Mouse (Mus musculus) embryonic facial prominence, embryonic 14.5 days (tissue): Measurements from ENCODE around the gene Ermard. TPM values are rescaled to one million over a fixed set of nuclear protein-coding genes. Genes with fewer than 3 reads are reported as not detected.
A peak's percentile ranks its signal among the peaks of the same experiment; 100 is the strongest.

Experiments used
- ATAC-seq: fragments of 200-750 bp; cut with Nextera tagmentation; 2 replicates; pipeline ENCODE4 v1.8.0; 2017; ENCODE audit warnings: low read depth, moderate number of reproducible peaks, moderate TSS enrichment
- DNase-seq: peaks from one replicate; pipeline ENCODE4 v3.0.0-alpha.2; 2015; ENCODE audit warnings: low spot score
- H3K27ac ChIP-seq: fragments of 300-500 bp; sonication (generic); replicated peaks from 2 replicates; pipeline ENCODE4 v1.5.1; 2014; ENCODE audit warnings: low read depth, mild to moderate bottlenecking, low read length, moderate library complexity
- H3K27me3 ChIP-seq: fragments of 300-500 bp; sonication (generic); replicated peaks from 2 replicates; pipeline ENCODE4 v1.6.1; 2014; ENCODE audit warnings: low read length; ENCODE audit not compliant: control insufficient read depth, insufficient read depth
- H3K36me3 ChIP-seq: fragments of 300-500 bp; sonication (generic); 2 replicates; pipeline ENCODE4 v1.6.1; 2014; ENCODE audit warnings: low read length, mixed read lengths; ENCODE audit not compliant: control insufficient read depth, insufficient read depth
- H3K4me1 ChIP-seq: fragments of 300-500 bp; sonication (generic); 2 replicates; pipeline ENCODE4 v1.6.1; 2014; ENCODE audit warnings: antibody characterized with exemption, low read length; ENCODE audit not compliant: control insufficient read depth, insufficient read depth
- H3K4me2 ChIP-seq: fragments of 300-500 bp; sonication (generic); 2 replicates; pipeline ENCODE4 v1.6.1; 2014; ENCODE audit warnings: low read depth, mild to moderate bottlenecking, low read length, moderate library complexity, mixed read lengths
- H3K4me3 ChIP-seq: fragments of 300-500 bp; sonication (generic); 2 replicates; pipeline ENCODE4 v1.5.1; 2014; ENCODE audit warnings: low read depth, mild to moderate bottlenecking, low read length
- H3K9ac ChIP-seq: fragments of 300-500 bp; sonication (generic); 2 replicates; pipeline ENCODE4 v1.6.1; 2014; ENCODE audit warnings: low read depth, mild to moderate bottlenecking, low read length, moderate library complexity, mixed read lengths
- H3K9me3 ChIP-seq: fragments of 300-500 bp; sonication (generic); 2 replicates; pipeline ENCODE4 v1.6.1; 2016; ENCODE audit warnings: low read length; ENCODE audit not compliant: control insufficient read depth
- WGBS: fragments of 180-500 bp; shearing (Covaris S2); extraction: QIAGEN DNeasy Blood & Tissue Kit; methylation state at CpG from one replicate; pipeline ENCODE4 v1.1.7; 2014; 5-methylcytosine and 5-hydroxymethylcytosine counted together
- polyA plus RNA-seq: library from polyadenylated mRNA; unstranded; fragments of >200 nt; fragmentation: Nextera tagmentation; extraction: Ambion mirVana; gene quantifications from 2 replicates; pipeline ENCODE4 v1.2.1, GENCODE M21; 2014

The Ermard gene
- polyA plus RNA-seq, 1 experiment from 2014 or later: 49.7 TPM

- DNase-seq (no peak), ATAC-seq (no peak)
- Histone ChIP-seq H3K36me3 (0 out of 2 replicates have a peak, but pooled peaks cover 6% of the 10 kb centered on the region), H3K9ac (no peak overlapping the region), H3K9me3 (no peaks in the 10 kb centered on the region), H3K4me2 (no peak overlapping the region), H3K27ac (no peak overlapping the region), H3K4me1 (0 out of 2 replicates have a peak, but pooled peaks cover 4% of the 10 kb centered on the region), H3K27me3 (no peaks in the 10 kb centered on the region), H3K4me3 (no peak overlapping the region)
- 48% methylated on average over 8 of the region's 8 CpGs for WGBS
Measured at GRCm38 (mm10) chr17:15068040-15068792, 27.2 kb downstream of the Ermard start.

- H3K27ac ChIP-seq: no peak overlapping the region
- H3K4me2 ChIP-seq: no peak overlapping the region
- H3K27me3 ChIP-seq: no peaks in the 10 kb centered on the region
- H3K36me3 ChIP-seq: no peaks in the 10 kb centered on the region
- no peak overlapping the region for H3K9ac ChIP-seq
- no peaks in the 10 kb centered on the region for H3K9me3 ChIP-seq
- no peak overlapping the region for H3K4me3 ChIP-seq
- ATAC-seq (no peak), DNase-seq (no peak)
- H3K4me1 ChIP-seq: 0 out of 2 replicates have a peak, but pooled peaks cover 4% of the 10 kb centered on the region
- 62% methylated on average over 2 of the region's 2 CpGs for WGBS
Measured at GRCm38 (mm10) chr17:15069124-15069523, 28.1 kb downstream of the Ermard start.

- no peaks in the 10 kb centered on the region for H3K9me3 ChIP-seq
- no peak overlapping the region for H3K27ac ChIP-seq
- DNase-seq: no peak
- 88% methylated on average over 2 of the region's 2 CpGs for WGBS
- no peak for ATAC-seq
- H3K9ac ChIP-seq: no peak overlapping the region
- no peaks in the 10 kb centered on the region for H3K27me3 ChIP-seq
- no peaks in the 10 kb centered on the region for H3K36me3 ChIP-seq
- no peaks in the 10 kb centered on the region for H3K4me1 ChIP-seq
- no peak overlapping the region for H3K4me2 ChIP-seq
- no peak overlapping the region for H3K4me3 ChIP-seq
Measured at GRCm38 (mm10) chr17:15072211-15072610, 31.2 kb downstream of the Ermard start.

GRCm38 (mm10) chr17:15075033-15075432 is 34.0 kb downstream of the Ermard start:
- Histone ChIP-seq H3K36me3 (no peaks in the 10 kb centered on the region), H3K9ac (no peak overlapping the region), H3K9me3 (no peaks in the 10 kb centered on the region), H3K4me3 (no peak overlapping the region), H3K4me2 (no peak overlapping the region), H3K4me1 (no peaks in the 10 kb centered on the region), H3K27me3 (no peaks in the 10 kb centered on the region), H3K27ac (no peak overlapping the region)
- DNase-seq: no peak
- 70% methylated on average over 8 of the region's 8 CpGs for WGBS
- ATAC-seq: no peak

- Histone ChIP-seq H3K36me3 (no peaks in the 10 kb centered on the region), H3K27me3 (no peaks in the 10 kb centered on the region), H3K4me3 (no peak overlapping the region), H3K9ac (no peak overlapping the region), H3K4me1 (no peaks in the 10 kb centered on the region), H3K4me2 (no peak overlapping the region), H3K9me3 (no peaks in the 10 kb centered on the region), H3K27ac (no peak overlapping the region)
- WGBS: 43% methylated on average over 2 of the region's 2 CpGs
- no peak for ATAC-seq
- no peak for DNase-seq
Measured at GRCm38 (mm10) chr17:15077536-15077935, 36.5 kb downstream of the Ermard start.

- Histone ChIP-seq H3K4me2 (no peak overlapping the region), H3K4me1 (peaks cover 11% of the 10 kb centered on the region), H3K9ac (no peak overlapping the region), H3K27me3 (no peaks in the 10 kb centered on the region), H3K27ac (no peak overlapping the region), H3K36me3 (no peaks in the 10 kb centered on the region), H3K4me3 (no peak overlapping the region), H3K9me3 (no peaks in the 10 kb centered on the region)
- 65% methylated on average over 13 of the region's 13 CpGs for whole genome bisulfite sequencing
- ATAC-seq: no peak
- no peak for DNase-seq
Measured at GRCm38 (mm10) chr17:15084226-15084848, 43.3 kb downstream of the Ermard start.

GRCm38 (mm10) chr17:15085006-15085405 is 44.0 kb downstream of the Ermard start:
- 73% methylated on average over 2 of the region's 2 CpGs for WGBS
- DNase-seq (no peak), ATAC-seq (no peak)
- no peak overlapping the region for H3K27ac ChIP-seq
- no peak overlapping the region for H3K4me2 ChIP-seq
- H3K4me3 ChIP-seq: no peak overlapping the region
- no peaks in the 10 kb centered on the region for H3K36me3 ChIP-seq
- no peaks in the 10 kb centered on the region for H3K9me3 ChIP-seq
- H3K4me1 ChIP-seq: peaks cover 11% of the 10 kb centered on the region
- H3K27me3 ChIP-seq: no peaks in the 10 kb centered on the region
- H3K9ac ChIP-seq: no peak overlapping the region

GRCm38 (mm10) chr17:15088166-15088565 is 47.2 kb downstream of the Ermard start:
- Histone ChIP-seq H3K27ac (0 out of 2 replicates have a peak overlapping the region, but pooled peaks have one; percentile 21), H3K4me2 (no peak overlapping the region), H3K9me3 (no peaks in the 10 kb centered on the region), H3K27me3 (no peaks in the 10 kb centered on the region), H3K4me1 (peaks cover 11% of the 10 kb centered on the region), H3K9ac (no peak overlapping the region), H3K4me3 (no peak overlapping the region), H3K36me3 (no peaks in the 10 kb centered on the region)
- 16% methylated on average over 2 of the region's 2 CpGs for WGBS
- DNase-seq (no peak), ATAC-seq (peak; percentile 55)
